Mouse (Mus musculus) lung, embryonic 16.5 days (tissue): ENCODE data around the gene Dohh. TPM values are rescaled to one million over a fixed set of nuclear protein-coding genes. Genes with fewer than 3 reads are reported as not detected.

Experiments
- ATAC-seq: fragments of 200-750 bp; cut with Nextera tagmentation; 2 replicates; pipeline ENCODE4 v1.8.0; 2017; ENCODE audit warnings: low read depth, mild to moderate bottlenecking, moderate library complexity
- H3K27ac ChIP-seq: fragments of 300-500 bp; sonication (generic); 2 replicates; pipeline ENCODE4 v1.5.1; 2014; ENCODE audit warnings: mild to moderate bottlenecking, control low read depth, low read length
- H3K27me3 ChIP-seq: fragments of 300-500 bp; sonication (generic); 2 replicates; pipeline ENCODE4 v1.6.1; 2014; ENCODE audit warnings: low read depth, low read length, mixed read lengths; ENCODE audit not compliant: control insufficient read depth, insufficient read depth
- H3K36me3 ChIP-seq: fragments of 300-500 bp; sonication (generic); 2 replicates; pipeline ENCODE4 v1.6.1; 2014; ENCODE audit warnings: low read length; ENCODE audit not compliant: control insufficient read depth, insufficient read depth
- H3K4me1 ChIP-seq: fragments of 300-500 bp; sonication (generic); replicated peaks from 2 replicates; pipeline ENCODE4 v1.6.1; 2014; ENCODE audit warnings: low read length, mixed read lengths; ENCODE audit not compliant: control insufficient read depth, insufficient read depth
- H3K4me2 ChIP-seq: fragments of 300-500 bp; sonication (generic); 2 replicates; pipeline ENCODE4 v1.6.1; 2014; ENCODE audit warnings: low read depth, low read length, control low read depth
- H3K4me3 ChIP-seq: fragments of 300-500 bp; sonication (generic); 2 replicates; pipeline ENCODE4 v1.5.1; 2014; ENCODE audit warnings: mild to moderate bottlenecking, low read length, control low read depth
- H3K9ac ChIP-seq: fragments of 300-500 bp; sonication (generic); 2 replicates; pipeline ENCODE4 v1.6.1; 2014; ENCODE audit warnings: low read length, control low read depth
- H3K9me3 ChIP-seq: fragments of 300-500 bp; sonication (generic); 2 replicates; pipeline ENCODE4 v1.6.1; 2016; ENCODE audit warnings: low read length; ENCODE audit not compliant: control insufficient read depth
- WGBS: fragments of 180-500 bp; shearing (Covaris S2); extraction: QIAGEN DNeasy Blood & Tissue Kit; methylation state at CpG from one replicate; pipeline ENCODE4 v1.1.7; 2014; 5-methylcytosine and 5-hydroxymethylcytosine counted together
- polyA plus RNA-seq: library from polyadenylated mRNA; unstranded; fragments of >200 nt; fragmentation: Nextera tagmentation; extraction: Ambion mirVana; gene quantifications from 2 replicates; pipeline ENCODE4 v1.2.1, GENCODE M21; 2015

The Dohh gene
- polyA plus RNA-seq, 1 experiment from 2014 or later: 71.4 TPM

DNA sequence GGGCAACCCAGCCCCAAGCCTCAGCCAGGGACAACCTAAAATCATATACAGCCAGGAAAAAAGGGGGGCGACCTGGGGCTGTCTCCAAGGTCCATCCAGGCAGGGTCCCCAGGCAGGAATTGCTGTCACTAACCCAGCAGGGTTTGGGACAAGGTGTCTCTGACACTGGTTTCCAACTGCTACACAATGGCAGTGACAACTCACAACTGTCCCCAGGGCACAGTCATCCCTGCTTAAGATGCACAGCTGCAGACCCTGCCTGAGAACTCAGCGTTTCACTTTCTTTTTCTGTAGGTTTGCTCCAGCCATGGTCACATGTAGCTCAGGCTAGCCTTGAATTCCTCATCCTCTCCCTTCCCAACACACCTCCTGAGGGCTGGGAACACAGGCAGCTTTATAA, 44.9 kb downstream of the Dohh start:
- Histone ChIP-seq H3K4me2 (no peak overlapping the region), H3K4me3 (no peak overlapping the region), H3K4me1 (peaks cover 43% of the 10 kb centered on the region), H3K9me3 (no peaks in the 10 kb centered on the region), H3K27ac (no peak overlapping the region; the same call in 1 of the 2 replicates), H3K9ac (no peak overlapping the region), H3K36me3 (no peaks in the 10 kb centered on the region), H3K27me3 (no peaks in the 10 kb centered on the region)
- ATAC-seq: no peak
- 43% methylated on average over 2 of the region's 2 CpGs for WGBS

DNA sequence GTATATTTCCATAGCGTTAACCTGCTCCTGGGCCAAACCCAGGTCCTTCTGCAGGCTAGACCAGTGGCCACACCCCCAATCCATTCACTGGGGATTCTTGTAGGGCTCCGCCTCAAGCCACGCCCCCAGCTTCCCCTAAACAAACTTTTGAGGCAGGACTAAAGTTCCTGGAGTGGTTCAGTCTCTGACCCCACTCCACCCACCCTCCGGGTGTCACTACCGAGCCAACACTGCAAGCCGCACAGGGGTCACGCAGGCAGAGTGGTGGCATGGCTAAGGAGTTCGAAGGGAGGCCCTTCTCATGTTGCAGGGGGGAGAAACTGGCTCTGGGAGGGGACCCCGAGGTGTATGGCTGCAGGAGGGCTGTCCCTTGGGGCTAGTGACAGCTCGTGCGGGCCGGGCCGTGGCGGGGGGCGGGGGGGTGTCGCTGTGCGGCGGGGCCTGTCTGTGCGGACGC, 45.4 kb downstream of the Dohh start:
- Histone ChIP-seq H3K4me3 (peak overlapping the region; percentile 83), H3K4me2 (peak overlapping the region; percentile 98), H3K36me3 (no peaks in the 10 kb centered on the region), H3K27me3 (no peaks in the 10 kb centered on the region), H3K4me1 (peaks cover 41% of the 10 kb centered on the region), H3K9me3 (no peaks in the 10 kb centered on the region), H3K27ac (peak overlapping the region; percentile 98), H3K9ac (peak overlapping the region; percentile 86)
- 0% methylated on average over 18 of the region's 20 CpGs for WGBS
- ATAC-seq: peak; percentile 52

DNA sequence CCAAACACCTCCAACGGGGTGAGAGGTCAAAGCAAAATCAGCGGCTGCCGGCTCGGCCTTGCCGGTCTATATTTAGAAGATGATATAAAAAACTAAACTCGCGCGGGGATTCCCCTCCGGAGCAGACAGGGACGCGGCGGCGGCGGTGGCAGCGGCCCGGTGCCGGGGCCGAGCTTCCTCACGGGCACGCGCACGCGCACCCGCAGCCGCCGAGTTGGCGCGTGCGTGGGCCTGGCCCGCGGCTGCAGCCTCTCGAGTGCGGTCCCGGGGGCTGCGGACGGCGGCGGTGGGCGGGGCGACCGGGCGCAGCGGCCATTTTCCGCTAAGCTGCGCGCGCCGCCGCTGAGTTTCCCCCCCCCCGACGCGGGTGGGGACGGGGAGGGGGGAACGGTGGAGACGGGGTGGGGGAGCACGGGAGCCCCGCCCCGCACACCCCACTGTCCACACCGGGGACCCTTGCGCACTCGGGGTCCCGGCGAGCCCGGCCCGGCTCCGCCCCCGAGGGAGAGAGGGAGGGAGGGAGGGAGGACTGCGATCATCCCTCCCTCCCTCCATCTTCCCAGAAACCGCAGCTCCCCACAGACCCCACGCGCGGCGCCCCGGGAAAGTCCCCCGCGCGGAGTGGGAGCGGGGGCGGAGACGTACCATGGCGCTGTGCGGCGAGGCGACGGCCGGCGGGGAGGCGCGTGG, 46.1 kb downstream of the Dohh start:
- Histone ChIP-seq H3K4me3 (peak overlapping the region; percentile 83), H3K36me3 (no peaks in the 10 kb centered on the region), H3K9me3 (no peaks in the 10 kb centered on the region), H3K9ac (peak overlapping the region; percentile 86), H3K27ac (peak overlapping the region; percentile 98), H3K4me2 (peak overlapping the region; percentile 98), H3K4me1 (peaks cover 40% of the 10 kb centered on the region), H3K27me3 (no peaks in the 10 kb centered on the region)
- 0% methylated on average over 40 of the region's 89 CpGs for WGBS
- peak; percentile 17 for ATAC-seq

DNA sequence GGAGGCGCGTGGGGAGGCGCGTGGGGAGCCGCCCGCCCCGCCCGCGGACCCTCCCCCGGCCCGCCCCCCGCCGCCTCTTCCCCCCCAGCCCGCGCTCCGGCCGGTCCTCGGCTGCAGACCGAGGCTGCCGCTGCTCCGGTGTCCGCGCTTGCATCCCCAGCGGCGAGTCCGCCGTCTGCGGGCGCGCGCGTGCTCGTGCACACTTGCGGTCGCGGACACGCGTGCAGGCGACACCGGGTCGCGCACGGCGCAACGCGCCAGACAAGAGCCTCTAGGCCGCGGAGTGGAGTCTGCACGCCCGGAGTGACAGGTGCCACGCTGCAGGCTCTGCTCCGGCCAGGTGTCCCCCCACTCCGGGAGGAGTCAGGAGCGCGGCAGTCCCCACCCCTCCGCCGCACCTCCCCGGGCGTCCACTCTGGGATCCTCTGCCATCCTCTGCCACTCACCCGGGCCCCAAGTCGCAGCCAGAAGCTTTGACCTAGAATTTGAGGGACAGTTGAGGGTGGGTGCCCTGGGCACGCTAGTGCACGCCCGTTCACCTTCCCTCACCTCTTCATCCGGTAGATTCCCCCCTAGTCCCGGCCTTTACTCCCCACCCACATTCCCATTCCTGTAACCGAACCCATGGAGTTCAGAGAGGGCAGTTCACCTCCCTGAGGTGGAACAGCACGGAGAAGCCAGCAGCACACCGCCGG, 46.8 kb downstream of the Dohh start:
- H3K4me3 ChIP-seq: peak overlapping the region; percentile 83
- H3K9ac ChIP-seq: peak overlapping the region; percentile 86
- peak overlapping the region; percentile 98 for H3K4me2 ChIP-seq
- H3K27ac ChIP-seq: peak overlapping the region; percentile 98
- no peaks in the 10 kb centered on the region for H3K9me3 ChIP-seq
- peaks cover 36% of the 10 kb centered on the region for H3K4me1 ChIP-seq
- no peaks in the 10 kb centered on the region for H3K27me3 ChIP-seq
- H3K36me3 ChIP-seq: no peaks in the 10 kb centered on the region
- ATAC-seq: peak; percentile 15; the same call in 1 of the 2 replicates
- WGBS: under 1% methylated on average over 50 of the region's 70 CpGs

DNA sequence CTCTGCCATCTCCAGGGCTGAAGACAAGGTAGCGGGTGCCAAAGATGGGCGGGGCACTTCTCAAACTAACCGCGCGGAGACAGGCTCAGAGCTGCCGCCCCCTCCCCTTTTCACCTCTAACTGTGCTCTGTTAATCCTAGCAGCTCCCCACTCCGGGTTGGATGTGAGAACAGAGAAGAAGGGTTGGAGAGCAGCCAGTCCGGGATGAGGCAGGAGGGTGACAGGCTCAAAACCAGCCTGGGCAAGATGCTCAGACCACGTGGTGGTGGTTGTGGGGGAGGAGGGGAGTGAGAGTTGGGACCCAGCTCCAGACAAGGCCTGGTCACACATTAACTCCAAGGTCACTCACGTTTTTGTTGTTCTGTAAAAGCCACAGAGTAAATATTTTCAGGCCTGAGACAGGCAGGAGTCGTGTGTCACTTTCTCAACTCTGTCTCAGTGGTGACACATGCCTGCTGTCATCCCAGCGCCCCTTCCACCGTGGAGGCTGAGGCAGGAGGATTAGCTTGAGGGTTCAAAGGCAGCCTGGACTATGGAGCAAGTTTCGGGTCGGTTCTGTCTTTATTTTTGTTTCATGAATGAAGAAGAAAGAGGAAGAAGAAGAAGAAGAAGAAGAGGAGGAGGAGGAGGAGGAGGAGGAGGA, 47.4 kb downstream of the Dohh start:
- Histone ChIP-seq H3K27me3 (no peaks in the 10 kb centered on the region), H3K4me3 (peak overlapping the region; percentile 83), H3K36me3 (no peaks in the 10 kb centered on the region), H3K9me3 (no peaks in the 10 kb centered on the region), H3K4me2 (peak overlapping the region; percentile 98), H3K27ac (no peak overlapping the region), H3K9ac (no peak overlapping the region; the same call in 1 of the 2 replicates), H3K4me1 (peaks cover 36% of the 10 kb centered on the region)
- 15% methylated on average over 15 of the region's 15 CpGs for WGBS
- ATAC-seq: no peak

DNA sequence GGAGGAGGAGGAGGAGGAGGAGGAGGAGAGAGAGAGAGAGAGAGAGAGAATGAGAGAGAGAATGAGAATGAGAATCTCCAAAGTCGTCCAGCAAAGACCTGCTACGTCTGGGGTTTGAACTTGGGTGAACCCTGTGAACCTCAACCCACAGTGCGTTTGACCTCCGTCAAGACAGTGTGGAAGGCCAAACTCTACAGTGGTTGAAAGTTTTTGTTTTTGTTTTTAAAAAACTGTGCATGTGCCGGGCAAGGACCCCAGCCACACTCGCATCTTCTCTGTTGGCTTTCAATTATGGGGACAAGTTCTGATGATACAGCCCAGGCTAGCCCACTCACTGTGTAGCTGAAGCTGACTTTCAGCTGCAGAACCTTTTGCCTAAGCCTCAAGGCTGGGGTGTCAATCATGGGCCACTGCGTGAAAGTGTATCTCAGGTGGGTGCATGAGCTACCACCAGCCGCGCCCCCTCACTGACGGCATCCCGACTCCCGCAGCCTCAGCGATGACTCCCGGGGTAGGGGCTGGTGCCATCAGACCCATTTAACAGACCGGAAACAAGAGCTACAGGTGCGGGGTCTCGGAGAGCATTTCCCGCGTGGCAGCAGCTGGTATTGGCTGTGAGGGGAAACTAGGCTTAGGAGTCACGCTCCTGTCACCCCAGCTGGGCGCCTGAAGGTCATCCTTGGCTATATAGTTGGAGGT, 48.1 kb downstream of the Dohh start:
- H3K9me3 ChIP-seq: no peaks in the 10 kb centered on the region
- no peaks in the 10 kb centered on the region for H3K36me3 ChIP-seq
- ATAC-seq: no peak
- no peak overlapping the region for H3K27ac ChIP-seq
- peak overlapping the region; percentile 12 for H3K4me3 ChIP-seq
- H3K27me3 ChIP-seq: no peaks in the 10 kb centered on the region
- no peak overlapping the region for H3K9ac ChIP-seq
- peaks cover 33% of the 10 kb centered on the region for H3K4me1 ChIP-seq
- H3K4me2 ChIP-seq: peak overlapping the region; percentile 57
- whole genome bisulfite sequencing: 58% methylated on average over 21 of the region's 21 CpGs

DNA sequence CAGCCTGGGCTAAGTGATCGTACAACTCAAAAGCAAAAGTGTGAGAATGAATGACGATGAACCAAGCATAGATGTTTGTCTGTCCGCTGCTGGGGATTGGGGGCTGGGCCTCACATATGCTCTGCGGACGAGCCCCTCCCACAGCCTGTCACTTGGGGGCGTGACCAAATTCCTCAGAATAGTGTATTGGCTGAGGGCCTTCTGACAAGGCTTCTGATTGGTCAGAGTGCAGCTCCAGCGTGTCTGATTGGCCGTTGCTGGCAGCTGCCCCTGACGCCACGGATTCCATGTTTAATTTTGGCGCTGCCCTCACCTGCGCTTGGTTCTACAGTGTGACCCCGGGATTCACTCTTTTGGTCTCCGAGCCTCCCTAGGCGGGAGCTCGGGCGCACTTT, 48.6 kb downstream of the Dohh start:
- Histone ChIP-seq H3K27me3 (no peaks in the 10 kb centered on the region), H3K4me2 (peak overlapping the region; percentile 57), H3K27ac (no peak overlapping the region), H3K4me3 (peak overlapping the region; percentile 25), H3K9ac (peak overlapping the region; percentile 53), H3K9me3 (no peaks in the 10 kb centered on the region), H3K4me1 (peaks cover 32% of the 10 kb centered on the region), H3K36me3 (no peaks in the 10 kb centered on the region)
- ATAC-seq: peak; percentile 83
- WGBS: under 1% methylated on average over 17 of the region's 17 CpGs

DNA sequence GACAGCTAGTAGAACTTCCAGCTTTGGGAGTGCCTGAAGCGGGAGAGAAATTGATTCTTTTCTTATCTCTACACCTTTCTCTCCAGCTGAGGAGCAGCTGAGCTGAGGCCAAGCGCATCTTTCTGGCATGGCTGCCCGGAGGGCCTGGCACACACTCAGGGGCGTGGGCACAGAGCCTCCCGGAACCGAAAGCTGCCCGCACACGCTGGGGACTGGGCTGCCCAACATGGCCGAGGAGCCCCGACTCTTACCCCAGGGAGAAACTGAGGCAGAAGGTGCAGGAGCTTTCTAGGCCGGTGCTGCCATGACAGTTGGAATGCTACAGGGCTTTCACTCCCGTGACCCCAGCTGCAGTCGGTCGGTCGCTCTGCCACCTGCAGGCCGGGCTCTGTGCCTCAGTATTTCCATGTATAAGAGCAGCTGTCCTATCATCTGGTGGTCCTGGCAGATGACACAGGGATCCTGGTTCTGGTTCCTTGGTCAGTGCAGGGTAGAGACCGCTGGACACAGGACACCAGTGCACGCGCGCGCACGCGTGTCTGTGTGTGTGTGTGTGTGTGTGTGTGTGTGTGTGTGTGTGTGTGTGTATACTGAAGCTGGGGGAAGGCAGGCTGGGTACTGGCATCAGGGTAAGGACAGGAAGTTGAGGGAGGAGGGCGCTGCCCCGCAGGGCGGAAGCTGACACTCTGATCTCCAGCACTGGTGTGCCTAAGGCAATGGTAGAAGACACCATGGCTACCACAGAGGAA, 49.5 kb downstream of the Dohh start:
- Histone ChIP-seq H3K4me1 (peaks cover 32% of the 10 kb centered on the region), H3K27me3 (no peaks in the 10 kb centered on the region), H3K4me2 (no peak overlapping the region), H3K9ac (0 out of 2 replicates have a peak overlapping the region, but pooled peaks have one; percentile 25), H3K4me3 (no peak overlapping the region), H3K27ac (peak overlapping the region; percentile 48), H3K9me3 (no peaks in the 10 kb centered on the region), H3K36me3 (no peaks in the 10 kb centered on the region)
- 69% methylated on average over 26 of the region's 26 CpGs for WGBS
- ATAC-seq: no peak
